Mouse (Mus musculus) liver, embryonic 15.5 days (tissue): ENCODE results near the gene Klc2. TPM values are rescaled to one million over a fixed set of nuclear protein-coding genes. Genes with fewer than 3 reads are reported as not detected.
A peak's percentile ranks its signal among the peaks of the same experiment; 100 is the strongest.

ENCODE experiments used
- ATAC-seq: fragments of 200-750 bp; cut with Nextera tagmentation; 2 replicates; pipeline ENCODE4 v1.8.0; 2017; ENCODE audit warnings: moderate number of reproducible peaks, mild to moderate bottlenecking, moderate library complexity; ENCODE audit not compliant: insufficient read depth
- H3K27ac ChIP-seq: fragments of 300-500 bp; sonication (generic); replicated peaks from 2 replicates; pipeline ENCODE4 v1.5.1; 2015; ENCODE audit warnings: mild to moderate bottlenecking, inconsistent platforms
- H3K27me3 ChIP-seq: fragments of 300-500 bp; sonication (generic); 2 replicates; pipeline ENCODE4 v1.6.1; 2015; ENCODE audit warnings: mild to moderate bottlenecking, inconsistent platforms
- H3K36me3 ChIP-seq: fragments of 300-500 bp; sonication (generic); replicated peaks from 2 replicates; pipeline ENCODE4 v1.6.1; 2015; ENCODE audit warnings: moderate library complexity, mild to moderate bottlenecking, inconsistent platforms
- H3K4me1 ChIP-seq: fragments of 300-500 bp; sonication (generic); replicated peaks from 2 replicates; pipeline ENCODE4 v1.6.1; 2015; ENCODE audit warnings: inconsistent platforms
- H3K4me2 ChIP-seq: fragments of 300-500 bp; sonication (generic); 2 replicates; pipeline ENCODE4 v1.6.1; 2015; ENCODE audit warnings: moderate library complexity, mild to moderate bottlenecking, inconsistent platforms
- H3K4me3 ChIP-seq: fragments of 300-500 bp; sonication (generic); replicated peaks from 2 replicates; pipeline ENCODE4 v1.5.1; 2015; ENCODE audit warnings: mild to moderate bottlenecking, inconsistent platforms
- H3K9ac ChIP-seq: fragments of 300-500 bp; sonication (generic); 2 replicates; pipeline ENCODE4 v1.6.1; 2015; ENCODE audit warnings: moderate library complexity, mild to moderate bottlenecking, inconsistent platforms
- H3K9me3 ChIP-seq: fragments of 300-500 bp; sonication (generic); replicated peaks from 2 replicates; pipeline ENCODE4 v1.6.1; 2016; ENCODE audit warnings: inconsistent platforms
- WGBS: fragments of 180-500 bp; shearing (Covaris S2); methylation state at CpG from one replicate; pipeline ENCODE4 v1.1.7; 2015; ENCODE audit warnings: mixed read lengths; ENCODE audit not compliant: insufficient replicate concordance; 5-methylcytosine and 5-hydroxymethylcytosine counted together
- polyA plus RNA-seq: library from polyadenylated mRNA; unstranded; fragments of >200 nt; fragmentation: Nextera tagmentation; extraction: Ambion mirVana; gene quantifications from 2 replicates; pipeline ENCODE4 v1.2.1, GENCODE M21; 2015

Klc2 gene
- polyA plus RNA-seq, 1 experiment from 2014 or later: 1.7 TPM

DNA sequence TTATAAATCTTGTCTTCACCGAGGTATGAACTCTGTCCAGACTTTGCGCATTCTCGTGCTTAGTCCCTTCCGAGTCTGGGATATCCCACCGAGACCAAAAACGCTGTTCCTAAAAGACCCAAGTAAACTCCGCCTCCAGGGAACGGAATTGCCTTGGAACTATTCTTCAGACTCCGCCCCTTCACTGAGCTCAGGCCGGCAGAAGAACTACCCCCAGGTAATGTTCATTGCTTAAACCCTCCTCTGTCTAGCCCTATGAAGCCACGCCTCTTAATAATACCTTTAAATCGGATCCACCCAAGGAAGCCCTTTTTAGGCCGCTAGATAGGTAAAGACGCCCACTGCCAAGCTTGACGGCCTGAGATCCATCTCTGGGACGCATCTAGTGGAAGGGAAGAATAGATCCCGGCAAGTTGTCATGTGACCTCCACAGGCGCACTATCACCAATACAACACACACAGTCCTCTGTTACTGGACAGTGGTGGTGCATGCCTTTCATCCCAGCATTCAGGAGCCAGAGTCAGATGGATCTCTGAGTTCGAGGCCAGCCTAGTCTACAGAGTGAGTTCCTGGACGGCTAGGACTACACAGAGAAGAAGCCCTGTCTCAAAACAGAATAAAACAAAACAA is 45.9 kb downstream of the Klc2 start:
- Histone ChIP-seq H3K36me3 (no peaks in the 10 kb centered on the region), H3K9me3 (no peaks in the 10 kb centered on the region), H3K4me2 (peak overlapping the region; percentile 88), H3K27ac (peak overlapping the region; percentile 45; the same call in 1 of the 2 replicates), H3K27me3 (peaks cover 73% of the 10 kb centered on the region), H3K4me3 (peak overlapping the region; percentile 59), H3K4me1 (peaks cover 56% of the 10 kb centered on the region), H3K9ac (no peak overlapping the region)
- 0 out of 2 replicates have a peak, but pooled peaks have one; percentile 26 for ATAC-seq
- 5% methylated on average over 20 of the region's 20 CpGs for WGBS

DNA sequence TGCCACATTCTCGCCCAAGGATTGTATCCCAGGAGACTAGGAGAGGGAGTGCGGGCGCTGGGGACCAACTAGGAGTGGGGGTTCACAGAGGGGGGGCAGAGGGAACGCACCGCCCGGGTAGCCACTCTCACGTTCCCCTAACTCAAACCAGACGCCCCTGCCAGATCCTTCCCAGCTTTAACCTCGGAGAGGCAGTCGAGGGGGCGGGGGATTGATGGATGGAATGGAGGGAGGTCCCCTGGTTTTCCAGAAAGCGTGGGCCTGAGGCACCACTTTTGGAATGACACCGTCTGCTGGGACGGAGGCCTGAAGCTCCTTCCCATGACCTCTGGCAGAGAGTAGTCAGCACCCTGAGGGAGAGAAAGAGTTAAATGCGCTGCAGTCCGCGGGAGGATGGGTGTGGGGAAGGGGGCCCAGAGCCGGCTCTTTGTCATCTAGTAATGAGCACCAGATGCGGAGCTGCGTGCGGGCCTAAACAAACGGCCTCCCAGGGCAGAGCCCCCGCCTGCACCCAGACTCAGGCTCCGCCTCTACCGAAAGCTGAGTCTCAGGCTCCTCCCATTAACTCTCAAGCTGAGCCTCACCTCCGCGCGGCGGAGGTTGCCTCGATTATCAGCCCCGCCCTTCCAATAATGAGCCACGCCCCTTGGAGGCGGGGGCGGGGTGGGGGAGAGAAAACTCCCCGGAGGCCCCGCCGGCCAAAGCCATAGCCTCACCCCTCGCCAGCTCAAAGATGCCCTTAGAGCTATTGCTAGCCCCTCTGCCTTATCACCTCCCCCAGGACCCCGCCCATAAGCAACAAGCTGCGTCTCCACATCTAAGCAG is 46.6 kb downstream of the Klc2 start:
- Histone ChIP-seq H3K9me3 (no peaks in the 10 kb centered on the region), H3K36me3 (no peaks in the 10 kb centered on the region), H3K4me2 (peak overlapping the region; percentile 88), H3K27ac (0 out of 2 replicates have a peak overlapping the region, but pooled peaks have one; percentile 20), H3K9ac (peak overlapping the region; percentile 42), H3K4me3 (peak overlapping the region; percentile 59), H3K27me3 (peaks cover 80% of the 10 kb centered on the region), H3K4me1 (peaks cover 64% of the 10 kb centered on the region)
- ATAC-seq: peak; percentile 67
- WGBS: 4% methylated on average over 40 of the region's 40 CpGs

DNA sequence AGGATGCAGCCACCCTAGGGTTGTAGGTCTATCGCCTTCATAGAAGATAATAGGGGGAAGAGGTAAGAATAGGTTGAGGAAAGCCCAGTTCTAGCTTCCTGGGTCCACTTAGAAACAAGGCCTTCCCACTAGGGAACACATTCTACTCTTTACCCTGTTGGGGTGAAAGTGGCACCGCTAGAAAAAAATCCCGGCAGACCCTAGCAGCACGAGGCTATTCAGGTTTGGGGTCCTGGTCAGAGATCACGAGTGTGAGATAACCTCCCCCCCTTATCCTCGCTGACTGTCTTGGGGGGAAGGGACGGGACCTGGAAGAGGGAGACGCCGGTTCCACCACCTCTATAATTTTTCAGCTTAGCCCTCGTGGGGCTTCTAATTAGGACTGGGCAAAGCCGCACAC is 47.3 kb downstream of the Klc2 start:
- peak overlapping the region; percentile 42; the same call in 1 of the 2 replicates for H3K9ac ChIP-seq
- H3K9me3 ChIP-seq: no peaks in the 10 kb centered on the region
- 20% methylated on average over 11 of the region's 11 CpGs for WGBS
- H3K36me3 ChIP-seq: no peaks in the 10 kb centered on the region
- no peak for ATAC-seq
- H3K4me3 ChIP-seq: peak overlapping the region; percentile 59; the same call in 1 of the 2 replicates
- H3K27ac ChIP-seq: no peak overlapping the region
- peaks cover 65% of the 10 kb centered on the region for H3K4me1 ChIP-seq
- H3K27me3 ChIP-seq: peaks cover 74% of the 10 kb centered on the region
- peak overlapping the region; percentile 88 for H3K4me2 ChIP-seq

DNA sequence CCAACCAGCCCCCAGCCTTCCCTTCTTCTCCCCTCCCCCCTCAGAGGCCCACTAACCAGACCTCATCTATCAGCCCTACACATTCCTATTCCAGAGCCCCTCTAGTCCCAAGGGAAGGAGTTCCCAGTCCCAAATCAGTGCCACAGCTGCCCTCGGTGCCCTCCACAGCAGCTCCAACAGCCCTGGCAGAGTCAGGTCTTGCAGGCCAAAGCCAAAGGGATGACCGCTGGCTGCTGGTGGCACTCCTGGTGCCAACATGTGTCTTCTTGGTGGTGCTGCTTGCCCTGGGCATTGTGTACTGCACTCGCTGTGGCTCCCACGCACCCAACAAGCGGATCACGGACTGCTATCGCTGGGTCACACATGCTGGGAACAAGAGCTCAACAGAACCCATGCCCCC is 48.4 kb downstream of the Klc2 start:
- no peak overlapping the region for H3K27ac ChIP-seq
- ATAC-seq: no peak
- no peaks in the 10 kb centered on the region for H3K36me3 ChIP-seq
- H3K4me1 ChIP-seq: peaks cover 65% of the 10 kb centered on the region
- 75% methylated on average over 7 of the region's 7 CpGs for WGBS
- H3K9me3 ChIP-seq: no peaks in the 10 kb centered on the region
- no peak overlapping the region for H3K4me3 ChIP-seq
- H3K9ac ChIP-seq: no peak overlapping the region
- no peak overlapping the region for H3K4me2 ChIP-seq
- peaks cover 68% of the 10 kb centered on the region for H3K27me3 ChIP-seq

DNA sequence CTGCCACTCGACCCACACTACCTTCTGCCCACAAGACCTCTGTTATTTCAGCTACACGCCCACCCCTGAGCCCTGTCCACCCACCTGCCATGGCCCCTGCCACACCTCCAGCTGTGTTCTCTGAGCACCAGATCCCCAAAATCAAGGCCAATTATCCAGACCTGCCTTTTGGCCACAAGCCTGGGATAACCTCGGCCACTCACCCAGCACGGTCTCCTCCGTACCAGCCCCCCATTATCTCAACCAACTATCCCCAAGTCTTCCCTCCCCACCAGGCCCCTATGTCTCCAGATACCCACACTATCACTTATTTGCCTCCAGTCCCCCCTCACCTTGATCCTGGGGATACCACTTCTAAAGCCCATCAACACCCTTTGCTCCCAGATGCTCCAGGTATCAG is 48.9 kb downstream of the Klc2 start:
- peaks cover 63% of the 10 kb centered on the region for H3K27me3 ChIP-seq
- H3K4me2 ChIP-seq: 0 out of 2 replicates have a peak overlapping the region, but pooled peaks have one; percentile 82
- H3K9me3 ChIP-seq: no peaks in the 10 kb centered on the region
- H3K36me3 ChIP-seq: no peaks in the 10 kb centered on the region
- WGBS: 73% methylated on average over 5 of the region's 5 CpGs
- no peak overlapping the region for H3K27ac ChIP-seq
- no peak for ATAC-seq
- H3K9ac ChIP-seq: no peak overlapping the region
- peaks cover 65% of the 10 kb centered on the region for H3K4me1 ChIP-seq
- no peak overlapping the region for H3K4me3 ChIP-seq

DNA sequence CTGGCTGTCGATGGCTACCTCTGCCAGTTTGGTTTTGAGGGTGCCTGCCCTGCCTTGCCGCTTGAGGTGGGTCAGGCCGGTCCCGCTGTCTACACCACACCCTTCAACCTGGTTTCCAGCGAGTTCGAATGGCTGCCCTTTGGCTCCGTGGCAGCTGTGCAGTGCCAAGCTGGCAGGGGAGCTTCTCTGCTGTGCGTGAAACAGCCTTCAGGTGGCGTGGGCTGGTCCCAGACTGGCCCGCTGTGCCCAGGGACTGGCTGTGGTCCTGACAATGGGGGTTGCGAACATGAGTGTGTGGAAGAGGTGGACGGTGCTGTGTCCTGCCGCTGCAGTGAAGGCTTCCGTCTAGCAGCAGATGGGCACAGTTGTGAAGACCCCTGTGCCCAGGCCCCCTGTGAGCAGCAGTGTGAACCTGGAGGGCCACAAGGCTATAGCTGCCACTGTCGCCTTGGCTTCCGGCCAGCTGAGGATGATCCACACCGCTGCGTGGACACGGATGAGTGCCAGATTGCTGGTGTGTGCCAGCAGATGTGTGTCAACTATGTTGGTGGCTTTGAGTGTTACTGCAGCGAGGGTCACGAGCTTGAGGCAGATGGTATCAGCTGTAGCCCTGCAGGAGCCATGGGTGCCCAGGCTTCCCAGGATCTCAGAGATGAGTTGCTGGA is 49.7 kb downstream of the Klc2 start:
- WGBS: 46% methylated on average over 21 of the region's 21 CpGs
- H3K4me1 ChIP-seq: peaks cover 65% of the 10 kb centered on the region
- H3K27me3 ChIP-seq: peaks cover 55% of the 10 kb centered on the region
- peak overlapping the region; percentile 52 for H3K4me3 ChIP-seq
- H3K9me3 ChIP-seq: no peaks in the 10 kb centered on the region
- peak overlapping the region; percentile 55 for H3K9ac ChIP-seq
- peak overlapping the region; percentile 82 for H3K4me2 ChIP-seq
- no peak for ATAC-seq
- 0 out of 2 replicates have a peak overlapping the region, but pooled peaks have one; percentile 78 for H3K27ac ChIP-seq
- H3K36me3 ChIP-seq: no peaks in the 10 kb centered on the region

DNA sequence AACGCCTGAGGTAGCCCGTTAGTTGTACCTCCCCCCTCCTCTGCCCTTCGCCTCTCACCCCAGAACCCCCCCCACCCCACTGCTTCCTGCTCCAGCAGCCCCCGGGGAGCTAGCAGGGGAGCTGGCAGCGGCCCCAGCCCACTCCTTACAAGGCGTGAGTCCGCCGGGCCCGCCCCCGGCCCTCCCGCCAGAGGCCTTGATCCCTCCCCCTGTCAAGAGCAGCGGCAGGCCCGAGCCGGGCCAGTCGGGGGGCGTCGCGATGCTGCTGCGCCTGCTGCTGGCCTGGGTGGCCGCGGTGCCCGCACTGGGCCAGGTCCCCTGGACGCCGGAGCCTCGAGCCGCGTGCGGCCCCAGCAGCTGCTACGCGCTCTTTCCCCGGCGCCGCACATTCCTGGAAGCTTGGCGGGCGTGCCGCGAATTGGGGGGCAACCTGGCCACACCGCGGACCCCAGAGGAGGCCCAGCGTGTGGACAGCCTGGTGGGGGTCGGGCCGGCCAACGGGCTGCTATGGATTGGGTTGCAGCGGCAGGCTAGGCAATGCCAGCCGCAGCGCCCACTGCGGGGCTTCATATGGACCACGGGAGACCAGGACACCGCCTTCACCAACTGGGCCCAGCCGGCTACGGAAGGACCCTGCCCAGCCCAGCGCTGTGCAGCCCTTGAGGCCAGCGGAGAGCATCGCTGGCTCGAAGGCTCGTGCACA is 50.3 kb downstream of the Klc2 start, which contains the start of gene Cd248:
Gene Cd248, plus strand, starts transcription at position 212 of the 703 bp plus-strand sequence.
- peak within 1 kb of the TSS; percentile 82 for H3K4me2 ChIP-seq
- ATAC-seq: peak; percentile 38
- peak within 1 kb of the TSS; percentile 52 for H3K4me3 ChIP-seq
- peaks cover 59% of the 10 kb centered on the region for H3K4me1 ChIP-seq
- 2% methylated on average over 56 of the region's 56 CpGs for WGBS
- no peaks in the 10 kb centered on the region for H3K9me3 ChIP-seq
- H3K36me3 ChIP-seq: no peaks in the 10 kb centered on the region
- peak within 1 kb of the TSS; percentile 55 for H3K9ac ChIP-seq
- peaks cover 50% of the 10 kb centered on the region for H3K27me3 ChIP-seq
- peak within 1 kb of the TSS; percentile 78 for H3K27ac ChIP-seq

DNA sequence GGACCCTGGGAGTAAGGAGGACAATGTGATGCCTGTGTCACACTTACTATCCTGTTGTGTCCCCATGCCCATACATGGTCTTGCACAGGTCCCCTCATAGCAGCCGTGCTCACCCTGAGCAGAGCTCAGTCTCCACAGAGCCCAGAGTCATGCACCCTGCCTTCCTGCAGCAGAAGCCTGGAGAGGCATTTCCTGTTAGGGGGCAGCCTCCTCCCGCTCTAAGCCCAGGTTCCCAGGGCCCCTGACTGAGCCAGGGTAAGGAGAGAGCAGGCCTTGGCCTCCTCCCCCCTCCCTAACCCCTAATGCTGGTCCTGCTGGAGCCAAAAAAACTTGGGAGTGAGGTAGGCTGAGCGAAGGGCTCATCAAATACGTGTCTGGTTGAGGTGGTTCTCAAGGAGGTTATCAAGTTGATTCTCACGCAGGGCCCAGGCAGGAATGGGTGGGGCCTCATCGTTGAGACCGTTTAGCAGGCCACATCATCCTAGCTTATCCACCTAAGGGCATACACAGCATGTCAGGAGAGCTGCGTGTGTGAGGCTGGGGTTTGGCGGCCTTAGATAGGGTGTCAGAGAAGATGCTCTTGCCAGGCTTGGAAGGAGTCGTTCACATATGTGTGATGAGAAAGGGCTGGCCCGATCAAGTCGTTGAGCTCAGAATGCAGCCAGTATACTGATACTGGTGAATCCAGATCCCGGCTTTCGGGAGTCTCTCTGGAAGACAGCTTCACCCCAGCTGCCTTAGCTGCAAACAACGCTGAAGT is 51.1 kb downstream of the Klc2 start:
- H3K9ac ChIP-seq: peak overlapping the region; percentile 55; the same call in 1 of the 2 replicates
- H3K4me2 ChIP-seq: peak overlapping the region; percentile 82
- no peaks in the 10 kb centered on the region for H3K36me3 ChIP-seq
- no peaks in the 10 kb centered on the region for H3K9me3 ChIP-seq
- H3K4me3 ChIP-seq: peak overlapping the region; percentile 52
- peak; percentile 87 for ATAC-seq
- peak overlapping the region; percentile 78 for H3K27ac ChIP-seq
- 5% methylated on average over 15 of the region's 15 CpGs for WGBS
- peaks cover 51% of the 10 kb centered on the region for H3K4me1 ChIP-seq
- peaks cover 50% of the 10 kb centered on the region for H3K27me3 ChIP-seq

DNA sequence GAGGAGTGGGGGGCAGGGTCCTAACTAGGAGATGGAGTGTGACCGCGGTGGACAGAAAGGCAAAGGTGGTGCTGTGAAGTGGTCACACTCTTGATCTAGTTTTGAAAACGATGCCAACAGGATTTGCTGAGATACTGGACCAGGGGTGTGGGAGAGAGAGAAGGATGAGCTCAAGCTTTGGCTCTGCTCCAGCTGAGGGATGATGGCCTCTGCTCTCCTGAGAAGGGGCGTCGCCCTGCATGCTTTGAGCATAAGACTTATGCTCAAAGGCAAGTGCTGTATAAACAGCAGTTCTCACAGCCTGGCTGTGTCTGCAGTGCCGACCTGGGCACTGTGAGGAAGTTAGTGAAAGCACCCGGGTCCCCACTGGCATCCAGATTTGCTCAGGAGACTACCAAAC is 53.3 kb downstream of the Klc2 start:
- no peak overlapping the region for H3K4me2 ChIP-seq
- H3K9ac ChIP-seq: no peak overlapping the region
- H3K4me1 ChIP-seq: peaks cover 42% of the 10 kb centered on the region
- H3K4me3 ChIP-seq: no peak overlapping the region
- H3K27ac ChIP-seq: no peak overlapping the region
- H3K36me3 ChIP-seq: no peaks in the 10 kb centered on the region
- no peaks in the 10 kb centered on the region for H3K9me3 ChIP-seq
- H3K27me3 ChIP-seq: peaks cover 33% of the 10 kb centered on the region
- no peak for ATAC-seq
- WGBS: 50% methylated on average over 7 of the region's 7 CpGs

DNA sequence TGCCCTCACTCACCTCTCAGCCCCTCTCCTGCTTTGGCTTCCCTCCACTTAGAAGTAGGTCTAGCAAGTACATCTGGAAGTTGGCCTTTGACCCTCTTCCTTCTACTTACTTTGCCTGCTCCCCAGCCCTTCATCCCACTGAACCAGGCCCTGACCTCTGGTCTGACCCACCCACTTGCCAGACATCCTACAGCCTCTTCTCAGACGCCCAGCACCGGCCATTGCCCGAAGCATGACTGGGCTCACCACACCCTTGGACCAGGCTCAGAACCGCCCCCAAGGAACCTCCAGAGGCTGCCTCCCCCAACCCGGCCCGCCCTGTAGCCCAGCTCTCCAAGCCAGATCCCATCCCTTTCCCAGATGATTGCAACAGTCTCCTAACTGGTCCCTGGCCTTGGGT is 55.9 kb downstream of the Klc2 start:
- peaks cover 12% of the 10 kb centered on the region for H3K27me3 ChIP-seq

More for the DNA sequence above, 55.9 kb downstream of the Klc2 start:
- H3K4me3 ChIP-seq: no peak overlapping the region
- no peak overlapping the region for H3K4me2 ChIP-seq
- WGBS: 67% methylated on average over 6 of the region's 6 CpGs
- H3K4me1 ChIP-seq: peaks cover 41% of the 10 kb centered on the region
- no peak overlapping the region for H3K27ac ChIP-seq
- no peak for ATAC-seq
- no peaks in the 10 kb centered on the region for H3K36me3 ChIP-seq
- no peaks in the 10 kb centered on the region for H3K9me3 ChIP-seq
- no peak overlapping the region for H3K9ac ChIP-seq
